Mouse (Mus musculus): ENCODE measurements around the gene Il18r1.

Il18r1 gene

GRCm38 (mm10) chr1:40501126-40501525, 35.8 kb downstream of the Il18r1 start:
- no peak for DNase-seq

- no peak for DNase-seq
Observed at GRCm38 (mm10) chr1:40501546-40502398, 36.4 kb downstream of the Il18r1 start.

GRCm38 (mm10) chr1:40504548-40504947, 39.2 kb downstream of the Il18r1 start:
- no peak for DNase-seq

GRCm38 (mm10) chr1:40514851-40515585, 49.7 kb downstream of the Il18r1 start, which contains the start of gene Il18rap:
TSS of gene Il18rap (plus strand) at chr1:40515362.
- no peak for DNase-seq

GRCm38 (mm10) chr1:40516364-40516763, 51.0 kb downstream of the Il18r1 start:
- no peak for DNase-seq

GRCm38 (mm10) chr1:40522918-40523317, 57.6 kb downstream of the Il18r1 start:
- DNase-seq = no peak

GRCm38 (mm10) chr1:40523971-40524722, 58.8 kb downstream of the Il18r1 start:
- DNase-seq = no peak

GRCm38 (mm10) chr1:40529287-40529686, 63.9 kb downstream of the Il18r1 start:
- DNase-seq = no peak

- DNase-seq = peak; percentile 3
Observed at GRCm38 (mm10) chr1:40537577-40537976, 72.2 kb downstream of the Il18r1 start.

GRCm38 (mm10) chr1:40544650-40545049, 79.3 kb downstream of the Il18r1 start:
- peak; percentile 62 for DNase-seq

GRCm38 (mm10) chr1:40546645-40547044, 81.3 kb downstream of the Il18r1 start:
- DNase-seq = no peak

- DNase-seq = no peak
Observed at GRCm38 (mm10) chr1:40547064-40547572, 81.8 kb downstream of the Il18r1 start.

GRCm38 (mm10) chr1:40547762-40548161, 82.4 kb downstream of the Il18r1 start:
- no peak for DNase-seq

All from kidney, postnatal 14 days (tissue).